Mouse (Mus musculus): Measurements from ENCODE around the gene Nrap.

- TF ChIP-seq CTCF (IDR thresholded peaks at IDR 0.05; ENCODE audit: extremely low read depth, insufficient read length, insufficient replicate concordance, low read depth, low read length) (no peak), POLR2A (IDR thresholded peaks at IDR 0.05; ENCODE audit: low read depth, low read length) (no peak)
These were observed 43.8 kb downstream of the Nrap start for GRCm38 (mm10) chr19:56346016-56346415.
